Mouse (Mus musculus) liver, embryonic 16.5 days (tissue): ENCODE measurements around the gene Rfwd3. TPM values are rescaled to one million over a fixed set of nuclear protein-coding genes. Genes with fewer than 3 reads are reported as not detected.
"Not testable (repeated sequence)": the region's sequence is repeated elsewhere in the genome, so short reads cannot be mapped to it uniquely, and the experiment has no call there.

ENCODE experiments used
- ATAC-seq: fragments of 200-750 bp; cut with Nextera tagmentation; 2 replicates; pipeline ENCODE4 v1.8.0; 2017; ENCODE audit warnings: low read depth, mild to moderate bottlenecking, moderate number of reproducible peaks, moderate library complexity
- H3K27ac ChIP-seq: fragments of 300-500 bp; sonication (generic); 2 replicates; pipeline ENCODE4 v1.5.1; 2014; ENCODE audit warnings: mild to moderate bottlenecking, low read length
- H3K27me3 ChIP-seq: fragments of 300-500 bp; sonication (generic); 2 replicates; pipeline ENCODE4 v1.6.1; 2014; ENCODE audit warnings: low read depth, low read length, mixed read lengths; ENCODE audit not compliant: control insufficient read depth, insufficient read depth
- H3K36me3 ChIP-seq: fragments of 300-500 bp; sonication (generic); 2 replicates; pipeline ENCODE4 v1.6.1; 2014; ENCODE audit warnings: mild to moderate bottlenecking; ENCODE audit not compliant: control insufficient read depth, insufficient read depth
- H3K4me1 ChIP-seq: fragments of 300-500 bp; sonication (generic); 2 replicates; pipeline ENCODE4 v1.6.1; 2014; ENCODE audit warnings: low read depth, low read length, mixed read lengths; ENCODE audit not compliant: control insufficient read depth
- H3K4me2 ChIP-seq: fragments of 300-500 bp; sonication (generic); 2 replicates; pipeline ENCODE4 v1.6.1; 2014; ENCODE audit warnings: low read depth, low read length, mixed read lengths
- H3K4me3 ChIP-seq: fragments of 300-500 bp; sonication (generic); 2 replicates; pipeline ENCODE4 v1.5.1; 2014; ENCODE audit warnings: low read depth, mild to moderate bottlenecking, low read length
- H3K9ac ChIP-seq: fragments of 300-500 bp; sonication (generic); 2 replicates; pipeline ENCODE4 v1.6.1; 2014; ENCODE audit warnings: low read depth, low read length
- H3K9me3 ChIP-seq: fragments of 300-500 bp; sonication (generic); replicated peaks from 2 replicates; pipeline ENCODE4 v1.6.1; 2016; ENCODE audit warnings: low read length; ENCODE audit not compliant: control insufficient read depth
- WGBS: fragments of 180-500 bp; shearing (Covaris S2); extraction: QIAGEN DNeasy Blood & Tissue Kit; methylation state at CpG from one replicate; pipeline ENCODE4 v1.1.7; 2014; ENCODE audit not compliant: insufficient replicate concordance; 5-methylcytosine and 5-hydroxymethylcytosine counted together
- polyA plus RNA-seq: library from polyadenylated mRNA; unstranded; fragments of >200 nt; fragmentation: Nextera tagmentation; extraction: Ambion mirVana; gene quantifications from 2 replicates; pipeline ENCODE4 v1.2.1, GENCODE M21; 2015

Rfwd3 gene
- polyA plus RNA-seq, 1 experiment from 2014 or later, result 44.6 TPM

GRCm38 (mm10) chr8:111261981-111262381 is 38.0 kb downstream of the Rfwd3 start:
- Histone ChIP-seq H3K36me3 (no peaks in the 10 kb centered on the region), H3K4me1 (peaks cover 16% of the 10 kb centered on the region), H3K27me3 (peaks cover 3% of the 10 kb centered on the region), H3K27ac (no peak overlapping the region), H3K4me3 (no peak overlapping the region), H3K9ac (no peak overlapping the region), H3K9me3 (no peaks in the 10 kb centered on the region), H3K4me2 (no peak overlapping the region)
- ATAC-seq, result no peak
- WGBS, result 10% methylated on average over 4 of the region's 4 CpGs

- Histone ChIP-seq H3K4me3 (no peak overlapping the region), H3K9ac (no peak overlapping the region), H3K27me3 (peaks cover 3% of the 10 kb centered on the region), H3K4me1 (peaks cover 16% of the 10 kb centered on the region), H3K9me3 (no peaks in the 10 kb centered on the region), H3K36me3 (no peaks in the 10 kb centered on the region), H3K27ac (no peak overlapping the region), H3K4me2 (0 out of 2 replicates have a peak overlapping the region, but pooled peaks have one; percentile 72)
- WGBS, result 87% methylated on average over 5 of the region's 5 CpGs
- no peak for ATAC-seq
Measured at GRCm38 (mm10) chr8:111260251-111260650, 39.8 kb downstream of the Rfwd3 start.

GRCm38 (mm10) chr8:111259408-111259741 is 40.6 kb downstream of the Rfwd3 start:
- H3K9me3 ChIP-seq, result no peaks in the 10 kb centered on the region
- H3K9ac ChIP-seq, result peak overlapping the region; percentile 93
- 8% methylated on average over 13 of the region's 13 CpGs for WGBS
- H3K4me3 ChIP-seq, result peak overlapping the region; percentile 95
- peaks cover 3% of the 10 kb centered on the region for H3K27me3 ChIP-seq
- ATAC-seq, result no peak
- peak overlapping the region; percentile 72 for H3K4me2 ChIP-seq
- H3K27ac ChIP-seq, result peak overlapping the region; percentile 97
- no peaks in the 10 kb centered on the region for H3K36me3 ChIP-seq
- H3K4me1 ChIP-seq, result peaks cover 16% of the 10 kb centered on the region

GRCm38 (mm10) chr8:111258631-111259407 is 41.2 kb downstream of the Rfwd3 start, which contains the start of gene Glg1:
Glg1 (minus strand) TSS chr8:111259216.
- under 1% methylated on average over 75 of the region's 76 CpGs for WGBS
- H3K9me3 ChIP-seq, result no peaks in the 10 kb centered on the region

GRCm38 (mm10) chr8:111258010-111258630 is 41.9 kb downstream of the Rfwd3 start:
- Histone ChIP-seq H3K9me3 (no peaks in the 10 kb centered on the region), H3K27ac (peak overlapping the region; percentile 97), H3K27me3 (peaks cover 3% of the 10 kb centered on the region), H3K4me1 (peaks cover 16% of the 10 kb centered on the region), H3K4me3 (peak overlapping the region; percentile 95), H3K9ac (peak overlapping the region; percentile 93), H3K4me2 (peak overlapping the region; percentile 72), H3K36me3 (no peaks in the 10 kb centered on the region)
- under 1% methylated on average over 26 of the region's 26 CpGs for WGBS
- peak; percentile 36 for ATAC-seq

More at GRCm38 (mm10) chr8:111258631-111259407, 41.2 kb downstream of the Rfwd3 start, which contains the start of gene Glg1:
- Histone ChIP-seq H3K9ac (peak within 1 kb of the TSS; percentile 93), H3K36me3 (no peaks in the 10 kb centered on the region), H3K27me3 (peaks cover 3% of the 10 kb centered on the region), H3K4me3 (peak within 1 kb of the TSS; percentile 95), H3K27ac (peak within 1 kb of the TSS; percentile 97), H3K4me2 (peak within 1 kb of the TSS; percentile 72), H3K4me1 (peaks cover 16% of the 10 kb centered on the region)
- peak; percentile 90 for ATAC-seq

- ATAC-seq, result peak; percentile 35; the same call in 1 of the 2 replicates
- H3K9ac ChIP-seq, result no peak overlapping the region
- H3K4me3 ChIP-seq, result no peak overlapping the region
- H3K27ac ChIP-seq, result no peak overlapping the region
- H3K4me2 ChIP-seq, result peak overlapping the region; percentile 9; the same call in 1 of the 2 replicates
- peaks cover 13% of the 10 kb centered on the region for H3K4me1 ChIP-seq
- 41% methylated on average over 4 of the region's 4 CpGs for WGBS
- no peaks in the 10 kb centered on the region for H3K27me3 ChIP-seq
- no peaks in the 10 kb centered on the region for H3K36me3 ChIP-seq
- no peaks in the 10 kb centered on the region for H3K9me3 ChIP-seq
Measured at GRCm38 (mm10) chr8:111252487-111253112, 47.4 kb downstream of the Rfwd3 start.

GRCm38 (mm10) chr8:111250111-111250510 is 49.9 kb downstream of the Rfwd3 start:
- Histone ChIP-seq H3K9ac (no peak overlapping the region), H3K4me1 (peaks cover 9% of the 10 kb centered on the region), H3K4me2 (no peak overlapping the region), H3K27me3 (no peaks in the 10 kb centered on the region), H3K27ac (no peak overlapping the region), H3K36me3 (no peaks in the 10 kb centered on the region), H3K4me3 (no peak overlapping the region), H3K9me3 (no peaks in the 10 kb centered on the region)
- ATAC-seq, result no peak
- WGBS, result 64% methylated on average over 2 of the region's 2 CpGs

GRCm38 (mm10) chr8:111248136-111248535 is 51.9 kb downstream of the Rfwd3 start:
- no peak overlapping the region for H3K4me3 ChIP-seq
- ATAC-seq, result no peak

GRCm38 (mm10) chr8:111246864-111247263 is 53.2 kb downstream of the Rfwd3 start:
- H3K36me3 ChIP-seq, H3K27ac ChIP-seq, H3K27me3 ChIP-seq, H3K9me3 ChIP-seq, H3K4me2 ChIP-seq, H3K4me1 ChIP-seq, H3K9ac ChIP-seq, H3K4me3 ChIP-seq, ATAC-seq: not testable (repeated sequence)
- WGBS, result 80% methylated on average over 1 of the region's 1 CpGs

More at GRCm38 (mm10) chr8:111248136-111248535, 51.9 kb downstream of the Rfwd3 start:
- Histone ChIP-seq H3K4me1 (peaks cover 9% of the 10 kb centered on the region), H3K27me3 (no peaks in the 10 kb centered on the region), H3K4me2 (no peak overlapping the region), H3K9ac (no peak overlapping the region), H3K9me3 (no peaks in the 10 kb centered on the region), H3K27ac (no peak overlapping the region), H3K36me3 (no peaks in the 10 kb centered on the region)
